Mouse (Mus musculus) erythroblast, embryonic 14.5 days (primary cell): ENCODE data around the gene Gm4763.
"Not testable (repeated sequence)": the region's sequence is repeated elsewhere in the genome, so short reads cannot be mapped to it uniquely, and the experiment has no call there.

Source experiments
- GATA1 ChIP-seq: IDR thresholded peaks from 2 replicates; pipeline ENCODE4 v1.6.1; 2012; ENCODE audit warnings: low read length, inconsistent platforms, mixed read lengths
- TAL1 ChIP-seq: IDR thresholded peaks from 3 replicates; pipeline ENCODE4 v1.6.1; 2012; ENCODE audit warnings: low read length, inconsistent platforms, mixed read lengths

- not testable (repeated sequence) for TF ChIP-seq GATA1, TAL1
Observed at GRCm38 (mm10) chr7:24687519-24687918, 39.2 kb downstream of the Gm4763 start.
